ENCODE assay signal across 18 mouse cellular contexts in genomic region chr9:47738799-47739198, GRCm38 (mm10).
A peak's percentile ranks its signal among the peaks of the same experiment; 100 is the strongest.
DNase-seq lines count a peak whose midpoint lies in the region; ATAC-seq and TF ChIP-seq lines count a peak whose summit lies in the region.
"Had no signal": no experiment of that assay in that cellular context is flagged by ENCODE, and none has a peak within 500 bp of the region (broad histone marks: within the 10 kb centered on the region; RNA-seq: fewer than 3 reads in every experiment).

No protein-coding gene starts in this region.

- H3K4me1 ChIP-seq in forebrain, postnatal 0 days (ENCODE audit: insufficient read depth), result peaks cover 24% of the 10 kb centered on the region
- peaks cover 14% of the 10 kb centered on the region for H3K4me1 ChIP-seq in midbrain, embryonic 11.5 days (ENCODE audit: control insufficient read depth, insufficient read depth, low read length)
- H3K4me1 ChIP-seq: liver, embryonic 15.5 days; megakaryocyte, embryonic 14.5 days; stomach, embryonic 15.5 days had no signal

- H3K27ac ChIP-seq in left cerebral cortex, adult 2 months, result peak overlapping the region; percentile 85
- H3K27ac ChIP-seq in forebrain, postnatal 0 days (ENCODE audit: low read depth, low read length), result peak overlapping the region; percentile 80
- no peak overlapping the region; the same call in 1 of the 2 replicates for H3K27ac ChIP-seq in midbrain, embryonic 11.5 days (ENCODE audit: low read depth, low read length)
- H3K27ac ChIP-seq: embryonic facial prominence, embryonic 13.5 days; liver, embryonic 15.5 days; stomach, embryonic 15.5 days had no signal

- TF ChIP-seq CTCF in left cerebral cortex, adult 2 months (IDR thresholded peaks at IDR 0.05), result no peak
- no peak for TF ChIP-seq CTCF in forebrain, postnatal 0 days (IDR thresholded peaks at IDR 0.05; ENCODE audit: low read depth)

- no peak overlapping the region for H3K4me3 ChIP-seq in left cerebral cortex, adult 2 months
- H3K4me3 ChIP-seq in forebrain, postnatal 0 days (ENCODE audit: low read depth, low read length), result no peak overlapping the region
- H3K4me3 ChIP-seq in midbrain, embryonic 11.5 days (ENCODE audit: low read depth, low read length), result no peak overlapping the region
- H3K4me3 ChIP-seq: embryonic facial prominence, embryonic 13.5 days; liver, embryonic 15.5 days; megakaryocyte, embryonic 14.5 days; stomach, embryonic 15.5 days had no signal

- no peak for DNase-seq in left cerebral cortex, adult 2 months (ENCODE audit: extremely low spot score in 1 of 2, low spot score in 2 of 2)
- no peak for DNase-seq in left cerebral cortex, adult 18-20 months (ENCODE audit: low spot score in 2 of 2)
- no peak for DNase-seq in forebrain, postnatal 0 days
- peak; percentile 89 for DNase-seq in midbrain, embryonic 11.5 days (ENCODE audit: low spot score, missing footprints)
- DNase-seq in cerebellum, postnatal 4 days (ENCODE audit: low spot score in 2 of 2), result no peak
- no peak for DNase-seq in urinary bladder, adult 2 months (ENCODE audit: low spot score)
- no peak for DNase-seq in neural tube, embryonic 10.5 days (ENCODE audit: extremely low spot score, low spot score)
- DNase-seq: adrenal gland, postnatal 25 days; cerebellum, postnatal 25 days; heart, postnatal 4 days; lung, postnatal 10 days; thymus, adult 2 months had no signal

- H3K36me3 ChIP-seq in forebrain, postnatal 0 days (ENCODE audit: insufficient read depth), result no peaks in the 10 kb centered on the region
- no peaks in the 10 kb centered on the region for H3K36me3 ChIP-seq in midbrain, embryonic 11.5 days (ENCODE audit: control insufficient read depth, insufficient read depth, low read length)
- H3K36me3 ChIP-seq: embryonic facial prominence, embryonic 13.5 days; liver, embryonic 15.5 days; stomach, embryonic 15.5 days had no signal

- no peaks in the 10 kb centered on the region for H3K27me3 ChIP-seq in forebrain, postnatal 0 days (ENCODE audit: insufficient read depth, low read length)
- H3K27me3 ChIP-seq in midbrain, embryonic 11.5 days (ENCODE audit: control insufficient read depth, insufficient read depth, low read length), result no peaks in the 10 kb centered on the region
- H3K27me3 ChIP-seq: embryonic facial prominence, embryonic 13.5 days; liver, embryonic 15.5 days; megakaryocyte, embryonic 14.5 days; Patski; stomach, embryonic 15.5 days had no signal

- no peaks in the 10 kb centered on the region for H3K9me3 ChIP-seq in forebrain, postnatal 0 days (ENCODE audit: low read length)
- no peaks in the 10 kb centered on the region for H3K9me3 ChIP-seq in midbrain, embryonic 11.5 days (ENCODE audit: control insufficient read depth, low read length)
- H3K9me3 ChIP-seq: embryonic facial prominence, embryonic 13.5 days; liver, embryonic 15.5 days; megakaryocyte, embryonic 14.5 days; stomach, embryonic 15.5 days had no signal

- H3K9ac ChIP-seq in forebrain, postnatal 0 days, result peak overlapping the region; percentile 40; the same call in 1 of the 2 replicates
- no peak overlapping the region for H3K9ac ChIP-seq in midbrain, embryonic 11.5 days (ENCODE audit: low read length)
- H3K9ac ChIP-seq: embryonic facial prominence, embryonic 13.5 days; liver, embryonic 15.5 days; stomach, embryonic 15.5 days had no signal

- H3K4me2 ChIP-seq in forebrain, postnatal 0 days (ENCODE audit: low read depth), result no peak overlapping the region
- no peak overlapping the region for H3K4me2 ChIP-seq in midbrain, embryonic 11.5 days
- H3K4me2 ChIP-seq: embryonic facial prominence, embryonic 13.5 days; liver, embryonic 15.5 days; stomach, embryonic 15.5 days had no signal

- intact Hi-C loops in left cerebral cortex, adult 2 months (cut with DNase I), result loop anchor here (5.0 kb wide), 1 partner anchor 334 kb away; no protein-coding TSS in a partner anchor

- peak; percentile 15; the same call in 1 of the 2 replicates for ATAC-seq in forebrain, postnatal 0 days
- no peak for ATAC-seq in midbrain, embryonic 11.5 days (ENCODE audit: low FRiP score)
- ATAC-seq: intestine, postnatal 0 days; Patski had no signal

- WGBS in forebrain, postnatal 0 days, result 33% methylated on average over 4 of the region's 4 CpGs
- WGBS in midbrain, embryonic 11.5 days, result 34% methylated on average over 4 of the region's 4 CpGs
